Mouse (Mus musculus) fat pad, adult 2 months (tissue): ENCODE measurements around the gene Ppp1r3e.
A peak's percentile ranks its signal among the peaks of the same experiment; 100 is the strongest.

ENCODE experiments used
- DNase-seq: peaks from one replicate; pipeline ENCODE4 v3.0.0-alpha.2; 2011; ENCODE audit warnings: low read depth, low spot score; ENCODE audit errors: extremely low read depth

Ppp1r3e gene

GRCm38 (mm10) chr14:54883154-54884021 lies 6.0 kb upstream of the Ppp1r3e start, which contains the start of the genes Bcl2l2 and Gm20521:
Bcl2l2 (plus strand) TSS chr14:54883377.
Gm20521 (plus strand) TSS chr14:54883441.
- DNase-seq, result no peak

GRCm38 (mm10) chr14:54876539-54877047 lies 757 bp downstream of the Ppp1r3e start:
- no peak for DNase-seq

DNA sequence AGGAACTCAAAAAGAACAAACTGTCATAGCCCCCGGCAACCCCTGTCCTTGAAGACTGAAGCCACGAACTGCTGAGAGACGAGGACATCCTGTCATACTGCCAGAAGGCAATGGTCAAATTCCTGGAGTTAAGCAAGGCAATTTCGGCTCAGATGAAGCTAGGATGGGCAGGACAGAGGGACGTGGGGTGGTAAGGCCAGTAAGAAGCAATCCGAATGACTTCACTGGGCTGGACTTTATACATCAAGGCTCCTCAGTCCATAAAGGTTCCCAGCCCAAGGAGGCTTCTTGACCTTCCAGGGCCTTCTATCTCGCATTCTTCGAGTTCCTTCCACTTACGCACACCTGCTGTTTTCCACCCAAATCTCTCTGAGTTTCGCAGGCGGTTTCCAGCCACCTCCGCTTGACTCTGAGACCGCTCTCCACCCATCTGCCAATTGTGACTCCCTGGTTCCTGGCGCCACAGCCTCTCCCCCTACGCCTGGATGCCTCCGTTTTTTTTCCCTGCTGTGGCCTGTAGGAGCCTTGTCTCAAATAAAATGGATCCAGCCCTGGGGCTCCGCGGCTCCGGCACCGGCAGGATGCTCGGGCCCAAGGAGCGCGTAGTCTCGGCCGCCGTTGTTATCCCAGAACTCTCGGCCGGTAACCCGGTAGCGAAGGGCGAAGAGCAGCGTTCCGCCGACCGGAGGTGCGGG lies 1.4 kb downstream of the Ppp1r3e start:
- no peak for DNase-seq

- DNase-seq, result no peak
These were observed 3.2 kb downstream of the Ppp1r3e start for GRCm38 (mm10) chr14:54874165-54874564.

GRCm38 (mm10) chr14:54870861-54871260 lies 6.5 kb downstream of the Ppp1r3e start, which contains the start of gene Homez:
Homez (minus strand) TSS chr14:54870961.
- no peak for DNase-seq

- no peak for DNase-seq
These were observed 9.3 kb downstream of the Ppp1r3e start for GRCm38 (mm10) chr14:54868026-54868425.

DNA sequence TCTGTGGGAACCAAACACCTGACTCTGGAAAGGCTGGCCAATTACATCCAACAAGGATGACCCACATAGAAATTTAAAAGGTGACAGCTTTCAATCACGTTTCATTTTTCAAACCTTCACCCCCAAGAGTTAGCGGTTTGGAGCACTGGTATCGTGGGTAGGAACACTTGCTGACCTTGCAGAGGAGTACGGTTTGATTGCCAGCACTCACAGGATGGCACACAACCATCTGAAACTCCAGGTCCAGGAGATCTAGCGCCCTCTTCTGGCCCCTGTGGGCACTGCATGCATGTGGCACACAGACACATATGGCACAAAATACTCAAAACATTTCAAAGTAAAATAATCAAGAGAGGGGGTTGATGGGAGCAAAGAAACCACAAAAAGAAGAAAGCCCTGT lies 10.4 kb downstream of the Ppp1r3e start:
- no peak for DNase-seq

DNA sequence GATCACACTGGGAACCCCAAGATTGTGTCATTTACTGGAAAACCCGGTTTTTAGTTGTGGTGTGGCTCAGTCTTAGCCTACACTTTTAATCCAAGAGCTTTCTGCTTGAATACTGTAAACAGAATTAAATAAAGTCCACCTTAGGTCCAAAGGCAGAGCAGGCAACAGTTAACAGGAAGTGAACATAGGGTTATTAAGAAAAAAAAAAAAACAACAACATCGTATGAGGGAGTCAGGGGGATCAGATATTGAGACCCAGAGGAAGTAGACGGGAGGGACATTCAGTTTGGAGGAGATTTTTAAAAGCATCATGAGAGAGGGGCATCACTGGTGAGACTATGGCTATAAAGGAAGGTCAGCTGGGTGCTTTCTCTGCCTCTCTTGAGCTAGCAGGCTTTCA lies 11.1 kb downstream of the Ppp1r3e start:
- no peak for DNase-seq

DNA sequence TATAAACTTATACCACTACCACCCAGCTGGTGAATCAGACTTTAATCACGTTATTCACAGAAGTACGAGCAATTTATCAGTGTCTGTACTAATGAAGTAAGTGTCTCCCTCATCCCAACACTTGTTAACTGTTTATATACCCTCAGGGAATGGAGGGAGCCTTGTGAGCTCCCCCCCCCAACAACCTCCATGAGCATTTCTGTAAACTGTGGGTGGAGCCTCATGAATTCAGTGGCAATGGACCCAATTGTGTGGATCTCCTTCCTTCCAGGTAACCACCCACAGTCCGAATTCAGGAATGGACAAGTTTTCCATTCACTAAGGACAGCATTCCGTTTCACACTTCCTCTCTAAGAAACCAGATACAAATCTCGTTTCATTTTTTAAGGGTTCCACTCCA lies 11.7 kb downstream of the Ppp1r3e start:
- no peak for DNase-seq

DNA sequence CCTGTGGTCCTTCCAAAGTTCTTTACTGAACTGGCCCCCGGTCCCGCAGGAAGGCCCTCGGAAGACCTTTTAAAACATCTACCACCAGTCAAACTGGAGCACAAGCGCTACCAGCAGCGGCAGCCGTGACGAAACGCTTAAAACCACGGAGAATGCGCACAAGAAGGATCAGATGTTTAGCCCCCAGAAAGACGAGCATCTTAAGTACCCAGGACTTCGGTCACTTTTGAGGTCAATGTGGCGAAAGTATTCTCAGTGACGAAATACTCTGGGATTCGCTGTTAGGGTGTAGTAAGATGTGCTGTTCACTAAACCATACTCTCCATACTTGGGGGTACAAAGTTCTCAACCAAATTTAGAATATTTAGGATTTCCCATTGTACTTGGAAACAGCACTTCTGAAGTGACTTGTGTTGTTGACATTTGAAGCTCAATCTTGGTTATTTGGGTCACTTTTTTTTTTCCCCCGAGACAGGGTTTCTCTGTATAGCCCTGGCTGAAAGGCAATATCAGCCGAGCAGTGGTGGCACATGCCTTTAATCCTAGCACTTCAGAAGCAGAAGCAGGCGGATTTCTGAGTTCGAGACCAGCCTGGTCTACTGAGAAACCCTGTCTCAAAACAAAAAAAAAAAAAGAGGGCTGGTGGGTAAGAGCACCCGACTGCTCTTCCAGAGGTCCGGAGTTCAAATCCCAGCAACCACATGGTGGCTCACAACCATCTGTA lies 12.9 kb downstream of the Ppp1r3e start:
- DNase-seq, result no peak

GRCm38 (mm10) chr14:54863501-54864312 lies 13.6 kb downstream of the Ppp1r3e start:
- peak; percentile 42 for DNase-seq

GRCm38 (mm10) chr14:54860511-54860910 lies 16.8 kb downstream of the Ppp1r3e start:
- no peak for DNase-seq

GRCm38 (mm10) chr14:54857891-54858290 lies 19.5 kb downstream of the Ppp1r3e start:
- no peak for DNase-seq

GRCm38 (mm10) chr14:54856703-54857102 lies 20.6 kb downstream of the Ppp1r3e start:
- DNase-seq, result no peak

- no peak for DNase-seq
These were observed 21.6 kb downstream of the Ppp1r3e start for GRCm38 (mm10) chr14:54855726-54856125.

DNA sequence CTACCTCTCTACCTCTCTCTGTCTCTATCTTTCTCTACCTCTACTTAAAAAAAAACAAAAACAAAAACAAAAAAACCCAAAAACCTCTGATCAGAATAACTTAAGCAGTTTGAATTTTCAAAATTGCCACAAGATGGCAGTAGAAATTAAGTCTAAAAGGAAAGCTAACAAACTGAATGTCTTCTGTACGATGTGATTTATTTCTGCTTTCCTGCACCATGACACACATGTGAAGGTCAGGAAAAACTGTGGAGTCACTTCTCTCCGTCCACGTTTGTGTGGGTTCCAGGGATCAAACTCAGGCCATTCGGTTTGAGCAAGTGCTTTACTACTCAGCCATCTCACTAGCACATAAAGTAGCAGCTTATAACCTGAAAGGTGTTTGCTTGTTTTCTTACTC lies 33.9 kb downstream of the Ppp1r3e start:
- no peak for DNase-seq

- DNase-seq, result no peak
These were observed 53.6 kb downstream of the Ppp1r3e start for GRCm38 (mm10) chr14:54823716-54824115.
